In genomic region chr2:33371648-33372408, GRCm38 (mm10) we compare ENCODE assay signal across 8 mouse cellular contexts. TPM values are rescaled to one million over a fixed set of nuclear protein-coding genes. Genes with fewer than 3 reads are reported as not detected.
DNase-seq lines count a peak whose midpoint lies in the region; ATAC-seq and TF ChIP-seq lines count a peak whose summit lies in the region.

No protein-coding gene starts in this region.

- no peaks in the 10 kb centered on the region for H3K27me3 ChIP-seq in heart, embryonic 11.5 days (ENCODE audit: control insufficient read depth, insufficient read depth, low read length)
- peaks cover 7% of the 10 kb centered on the region for H3K27me3 ChIP-seq in CH12.LX (replicated peaks)
- 0 out of 2 replicates have a peak, but pooled peaks cover 3% of the 10 kb centered on the region for H3K27me3 ChIP-seq in forebrain, embryonic 12.5 days
- H3K27me3 ChIP-seq in liver, embryonic 15.5 days: no peaks in the 10 kb centered on the region

- peak overlapping the region; percentile 67 for H3K4me3 ChIP-seq in heart, embryonic 11.5 days (ENCODE audit: low read depth, low read length)
- no peak overlapping the region for H3K4me3 ChIP-seq in CH12.LX (replicated peaks in 1 of 3; ENCODE audit: low read depth in 2 of 3, low read length in 2 of 3, poor library complexity in 1 of 3)
- H3K4me3 ChIP-seq in forebrain, embryonic 12.5 days (replicated peaks): peak overlapping the region; percentile 67
- peak overlapping the region; percentile 68 for H3K4me3 ChIP-seq in liver, embryonic 15.5 days (replicated peaks)

- in situ Hi-C loops in CH12.LX (cut with MboI; ENCODE audit: low pct_ligation_motif_present, low pct_unique_long_range_greater_than_20kb, low sequenced_read_pairs): loop anchor here (25.0 kb wide), 1 partner anchor 385 kb away; the partner anchor contains the start of gene Slc2a8

- H3K27ac ChIP-seq in heart, embryonic 11.5 days (ENCODE audit: low read depth, low read length): no peak overlapping the region
- H3K27ac ChIP-seq in CH12.LX (ENCODE audit: insufficient read depth, low read depth): no peak overlapping the region
- peak overlapping the region; percentile 99 for H3K27ac ChIP-seq in forebrain, embryonic 12.5 days
- H3K27ac ChIP-seq in liver, embryonic 15.5 days (replicated peaks): no peak overlapping the region

- dilution Hi-C loops in CH12.LX (cut with MboI; ENCODE audit: extremely low pct_ligation_motif_present, extremely low pct_unique_long_range_greater_than_20kb, low sequenced_read_pairs): no loop called here

- H3K4me1 ChIP-seq in heart, embryonic 11.5 days (ENCODE audit: control insufficient read depth, insufficient read depth, low read length): peaks cover 4% of the 10 kb centered on the region; the same call in 1 of the 2 replicates
- peaks cover 0 to 14% of the 10 kb centered on the region in 2 experiments; a peak in 2 of 4 replicates for H3K4me1 ChIP-seq in CH12.LX (ENCODE audit: control insufficient read depth in 1 of 2, insufficient read depth in 2 of 2)
- peaks cover 13% of the 10 kb centered on the region for H3K4me1 ChIP-seq in forebrain, embryonic 12.5 days
- peaks cover 12% of the 10 kb centered on the region for H3K4me1 ChIP-seq in liver, embryonic 15.5 days (replicated peaks)

- peak overlapping the region; percentile 72 for H3K4me2 ChIP-seq in heart, embryonic 11.5 days
- peak overlapping the region; percentile 65; the same call in 1 of the 2 replicates for H3K4me2 ChIP-seq in CH12.LX (ENCODE audit: insufficient read depth, low read depth, poor library complexity, severe bottlenecking)
- peak overlapping the region; percentile 87 for H3K4me2 ChIP-seq in forebrain, embryonic 12.5 days
- H3K4me2 ChIP-seq in liver, embryonic 15.5 days: peak overlapping the region; percentile 88

- H3K79me2 ChIP-seq in CH12.LX (replicated peaks; ENCODE audit: control insufficient read depth, extremely low read depth, insufficient read depth, poor library complexity, severe bottlenecking): no peaks in the 10 kb centered on the region

- no peaks in the 10 kb centered on the region for H3K36me3 ChIP-seq in heart, embryonic 11.5 days (ENCODE audit: control insufficient read depth, insufficient read depth, low read length)
- peaks cover 0 to 8% of the 10 kb centered on the region in 2 experiments for H3K36me3 ChIP-seq in CH12.LX (replicated peaks in 1 of 2; ENCODE audit: control insufficient read depth in 1 of 2, insufficient read depth in 1 of 2, low read length in 1 of 2)
- 0 out of 2 replicates have a peak, but pooled peaks cover 4% of the 10 kb centered on the region for H3K36me3 ChIP-seq in forebrain, embryonic 12.5 days (replicated peaks)
- H3K36me3 ChIP-seq in liver, embryonic 15.5 days (replicated peaks): no peaks in the 10 kb centered on the region

- ATAC-seq in heart, embryonic 11.5 days (replicated peaks; ENCODE audit: insufficient number of reproducible peaks, low FRiP score, low TSS enrichment): no peak
- no peak for ATAC-seq in forebrain, embryonic 12.5 days (ENCODE audit: low FRiP score)
- no peak for ATAC-seq in liver, embryonic 15.5 days (ENCODE audit: insufficient read depth)

- DNase-seq in heart, adult 18-20 months: no peak
- no peak for DNase-seq in CH12.LX (ENCODE audit: extremely low read depth)
- no peak for DNase-seq in gastrocnemius, postnatal 36 days
- no peak for DNase-seq in thymus, postnatal 14 days
- DNase-seq in cerebellum, postnatal 25 days: no peak

- TF ChIP-seq EP300 in CH12.LX (IDR thresholded peaks at IDR 0.05; ENCODE audit: low read length): no peak

- no peak for TF ChIP-seq CTCF in CH12.LX (conservative IDR thresholded peaks at IDR 0.05 in 1 of 2, IDR thresholded peaks at IDR 0.05 in 1 of 2; ENCODE audit: low read depth in 2 of 2, low read length in 2 of 2)

- 29% methylated on average over 18 of the region's 18 CpGs for WGBS in heart, embryonic 11.5 days (ENCODE audit: insufficient replicate concordance)
- WGBS in forebrain, embryonic 12.5 days: 42% methylated on average over 14 of the region's 18 CpGs
- 29% methylated on average over 18 of the region's 18 CpGs for WGBS in liver, embryonic 15.5 days (ENCODE audit: insufficient replicate concordance)

- no peaks in the 10 kb centered on the region for H3K9me3 ChIP-seq in heart, embryonic 11.5 days (replicated peaks; ENCODE audit: control insufficient read depth, low read length)
- H3K9me3 ChIP-seq in CH12.LX (replicated peaks; ENCODE audit: low read length): no peaks in the 10 kb centered on the region
- H3K9me3 ChIP-seq in forebrain, embryonic 12.5 days: peaks cover 1% of the 10 kb centered on the region; the same call in 1 of the 2 replicates
- H3K9me3 ChIP-seq in liver, embryonic 15.5 days (replicated peaks): no peaks in the 10 kb centered on the region

- no peak for TF ChIP-seq RAD21 in CH12.LX (IDR thresholded peaks at IDR 0.05; ENCODE audit: low read depth, low read length)

- intact Hi-C loops in gastrocnemius, postnatal 36 days (cut with DNase I): no loop called here

- H3K9ac ChIP-seq in heart, embryonic 11.5 days (ENCODE audit: low read depth, low read length): no peak overlapping the region; the same call in 1 of the 2 replicates
- no peak overlapping the region for H3K9ac ChIP-seq in CH12.LX (ENCODE audit: insufficient read depth, low read depth)
- H3K9ac ChIP-seq in forebrain, embryonic 12.5 days: no peak overlapping the region
- no peak overlapping the region for H3K9ac ChIP-seq in liver, embryonic 15.5 days

- no peak for TF ChIP-seq POLR2A in CH12.LX (IDR thresholded peaks at IDR 0.05; ENCODE audit: low read depth, low read length)

TF ChIP-seq in CH12.LX, 34 proteins besides CTCF, POLR2A, EP300 and RAD21:
- TF ChIP-seq ZC3H11A (IDR thresholded peaks at IDR 0.05; ENCODE audit: low read depth, low read length) (no peak), ZNF384 (IDR thresholded peaks at IDR 0.05; ENCODE audit: low read depth, low read length) (peak; percentile 79)

RNA-seq across cellular contexts. Expression of gene Ralgps1, which starts 0.5 kb away (rescaled TPM):
- 6.5 and 6.6 TPM in 2 replicates for polyA plus RNA-seq in heart, embryonic 11.5 days (2014; fragmentation: Nextera tagmentation; extraction: Ambion mirVana)
- 1 to 10 TPM; 6.6 to 7.3 TPM for total RNA-seq in heart, adult 18-20 months (2021)
- 1.2 and 1.5 TPM in 2 replicates for total RNA-seq in CH12.LX (2012; rRNA removed)
- 0.62 and 0.95 TPM in 2 replicates for total RNA-seq in CH12.LX (2014; rRNA removed)
- polyA plus RNA-seq in CH12.LX (2012; ENCODE audit: insufficient read length, low read depth): 1.3 and 2.1 TPM in 2 replicates
- 23.8 and 28.7 TPM in 2 replicates for polyA plus RNA-seq in forebrain, embryonic 12.5 days (2016; fragmentation: Nextera tagmentation; extraction: Ambion mirVana)
- 0.90 TPM in 2 replicates for polyA plus RNA-seq in liver, embryonic 15.5 days (2015; fragmentation: Nextera tagmentation; extraction: Ambion mirVana)
- total RNA-seq in gastrocnemius, postnatal 36 days (2021): 1 to 10 TPM; 2.3 TPM

RNA-seq across cellular contexts. Expression of gene Zbtb34, which starts 59.3 kb away (rescaled TPM):
- 4.2 and 6.4 TPM in 2 replicates for polyA plus RNA-seq in heart, embryonic 11.5 days (2014; fragmentation: Nextera tagmentation; extraction: Ambion mirVana)
- total RNA-seq in heart, adult 18-20 months (2021): 1 to 10 TPM; 4.7 to 8.0 TPM
- 5.0 TPM in 2 replicates for total RNA-seq in CH12.LX (2012; rRNA removed)
- total RNA-seq in CH12.LX (2014; rRNA removed): 2.0 and 3.4 TPM in 2 replicates
- 4.5 and 5.8 TPM in 2 replicates for polyA plus RNA-seq in CH12.LX (2012; ENCODE audit: insufficient read length, low read depth)
- polyA plus RNA-seq in forebrain, embryonic 12.5 days (2016; fragmentation: Nextera tagmentation; extraction: Ambion mirVana): 10.4 and 12.4 TPM in 2 replicates
- 1.5 TPM in 2 replicates for polyA plus RNA-seq in liver, embryonic 15.5 days (2015; fragmentation: Nextera tagmentation; extraction: Ambion mirVana)
- total RNA-seq in gastrocnemius, postnatal 36 days (2021): 1 to 10 TPM; 4.1 to 4.9 TPM

Comparison
In these comparisons a context has a peak if more than half of its experiments do, and no peak if none do; other contexts are left out.
1. H3K4me3 ChIP-seq: peak in heart, embryonic 11.5 days (single experiment), forebrain, embryonic 12.5 days (single experiment) and liver, embryonic 15.5 days (single experiment); none in CH12.LX (0 of 3).
2. Peak in every context shown above with its lines, with median percentiles within 50 percentile points of each other: H3K4me2 ChIP-seq.